Mouse (Mus musculus) small intestine, adult 2 months (tissue): ENCODE data around the gene Gm13277. TPM values are rescaled to one million over a fixed set of nuclear protein-coding genes. Genes with fewer than 3 reads are reported as not detected.
"Not testable (repeated sequence)": the region's sequence is repeated elsewhere in the genome, so short reads cannot be mapped to it uniquely, and the experiment has no call there.

Source experiments
- H3K27ac ChIP-seq: fragments of 200-500 bp; 2 replicates; pipeline ENCODE4 v1.5.1; 2012; ENCODE audit warnings: low read depth, low read length, control low read depth, inconsistent platforms; ENCODE audit not compliant: insufficient read depth
- H3K27me3 ChIP-seq: fragments of 200-500 bp; 2 replicates; pipeline ENCODE4 v1.6.1; 2012; ENCODE audit warnings: mild to moderate bottlenecking, moderate library complexity, low read length, inconsistent platforms; ENCODE audit not compliant: control insufficient read depth, insufficient read depth
- H3K36me3 ChIP-seq: fragments of 200-500 bp; 2 replicates; pipeline ENCODE4 v1.6.1; 2012; ENCODE audit warnings: mild to moderate bottlenecking, low read length, control low read depth, inconsistent platforms; ENCODE audit not compliant: control insufficient read depth, insufficient read depth
- H3K4me1 ChIP-seq: fragments of 200-500 bp; 2 replicates; pipeline ENCODE4 v1.6.1; 2012; ENCODE audit warnings: low read length, inconsistent platforms, mixed read lengths; ENCODE audit not compliant: control insufficient read depth, insufficient read depth, insufficient read length
- H3K4me3 ChIP-seq: fragments of 200-500 bp; 2 replicates; pipeline ENCODE4 v1.5.1; 2012; ENCODE audit warnings: low read depth, mild to moderate bottlenecking, control low read depth, inconsistent platforms, low read length, moderate library complexity
- CTCF ChIP-seq: fragments of 200-500 bp; IDR thresholded peaks from 2 replicates; pipeline ENCODE4 v1.5.1; 2012; ENCODE audit warnings: low read depth, mild to moderate bottlenecking, control low read depth, inconsistent platforms, low read length, moderate library complexity, mixed read lengths; ENCODE audit not compliant: insufficient replicate concordance, insufficient read length; ENCODE audit errors: extremely low read depth
- WGBS: fragments of 180-500 bp; shearing (Covaris S2); methylation state at CpG from one replicate; pipeline ENCODE4 v1.1.7; 2018; 5-methylcytosine and 5-hydroxymethylcytosine counted together
- polyA plus RNA-seq: library from polyadenylated mRNA; depleted of rRNA; stranded (reverse); fragments of >200 nt; gene quantifications from 2 replicates; pipeline ENCODE4 v1.2.3, GENCODE M21; 2012

Gene Gm13277
- polyA plus RNA-seq, 1 experiment = not detected

DNA sequence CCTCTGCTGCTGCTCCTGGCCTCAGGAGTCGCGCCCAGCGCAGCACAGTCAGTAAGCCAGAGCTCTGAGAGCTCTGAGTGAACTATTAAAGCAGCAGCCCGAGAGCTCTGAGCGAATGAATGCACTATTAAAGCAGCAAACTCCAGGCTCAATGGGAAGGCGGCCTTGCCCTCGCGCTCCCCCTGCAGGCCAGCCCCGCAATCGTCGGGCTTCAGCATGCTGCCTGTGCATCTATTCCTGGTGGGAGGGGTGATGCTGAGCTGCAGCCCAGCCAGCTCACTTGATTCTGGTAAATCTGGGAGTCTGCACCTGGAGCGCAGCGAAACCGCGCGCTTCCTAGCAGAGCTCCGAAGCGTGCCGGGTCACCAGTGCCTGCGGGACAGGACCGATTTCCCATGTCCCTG, 30.8 kb upstream of the Gm13277 start:
- peak; percentile 60 for TF ChIP-seq CTCF
- H3K4me1 ChIP-seq, H3K27me3 ChIP-seq, H3K36me3 ChIP-seq: not testable (repeated sequence)
- 0% methylated on average over 21 of the region's 21 CpGs for WGBS
- Histone ChIP-seq H3K4me3 (peak overlapping the region; percentile 75), H3K27ac (peak overlapping the region; percentile 83; the same call in 1 of the 2 replicates)

DNA sequence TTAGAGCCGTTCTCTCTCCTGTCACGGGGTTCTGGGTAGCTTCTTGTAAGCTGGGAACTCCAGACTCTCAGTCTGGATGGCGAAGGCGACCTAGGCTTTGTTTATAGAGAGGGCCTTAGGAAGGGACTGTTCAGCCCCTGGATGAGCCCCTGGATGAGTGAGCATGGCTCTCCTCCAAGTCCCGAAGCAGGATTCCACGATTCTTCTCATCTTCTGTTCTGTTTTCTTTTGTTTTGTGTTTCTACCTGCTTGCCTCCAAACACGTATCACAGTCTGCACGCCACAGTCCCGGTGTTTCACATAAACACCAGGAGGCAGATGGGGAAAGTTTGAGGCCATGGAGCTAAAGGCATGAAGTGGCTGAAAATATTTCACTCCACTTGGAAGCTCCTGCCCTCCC, 29.7 kb upstream of the Gm13277 start:
- H3K27ac ChIP-seq, H3K4me1 ChIP-seq, H3K36me3 ChIP-seq, H3K27me3 ChIP-seq, H3K4me3 ChIP-seq: not testable (repeated sequence)
- WGBS = 88% methylated on average over 9 of the region's 9 CpGs

DNA sequence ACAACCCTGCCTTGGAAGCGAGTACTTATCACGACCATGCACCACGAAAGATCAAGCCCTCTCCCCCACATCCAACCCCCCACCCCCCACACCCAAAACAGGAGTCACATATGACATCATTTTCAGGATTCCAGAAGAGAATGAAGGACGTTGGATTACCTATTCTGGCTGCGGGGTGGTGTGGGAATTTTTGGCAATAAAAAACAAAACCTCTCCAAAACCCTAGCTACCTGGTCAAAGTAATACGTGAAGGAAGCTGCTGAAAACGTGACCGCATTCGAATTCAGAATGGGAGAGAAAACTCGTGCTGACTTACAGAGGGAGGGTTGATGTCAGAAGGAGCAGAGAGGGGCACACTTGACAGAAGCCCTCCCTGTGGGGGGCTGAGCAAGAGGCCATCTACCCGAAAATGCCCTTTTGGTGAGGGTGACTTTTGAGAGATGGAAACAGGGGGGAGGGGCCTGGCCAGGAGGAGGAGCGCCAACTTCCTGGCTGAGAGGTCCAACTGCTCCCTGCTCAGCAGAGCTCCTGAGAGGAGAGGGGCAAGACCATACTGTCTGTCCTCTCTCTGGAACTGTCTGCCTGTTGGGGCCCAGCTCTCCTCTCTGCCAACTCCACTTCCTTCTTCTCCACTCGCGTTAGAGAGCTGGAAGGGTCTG, 28.7 kb upstream of the Gm13277 start, which contains the start of gene Gm13283:
Gene Gm13283 (plus strand): TSS at position 510 of the 659 bp plus-strand sequence.
- not testable (repeated sequence) for H3K27ac ChIP-seq, H3K4me1 ChIP-seq, H3K36me3 ChIP-seq, H3K27me3 ChIP-seq
- WGBS = 18% methylated on average over 12 of the region's 14 CpGs
- peak within 1 kb of the TSS; percentile 55 for H3K4me3 ChIP-seq

DNA sequence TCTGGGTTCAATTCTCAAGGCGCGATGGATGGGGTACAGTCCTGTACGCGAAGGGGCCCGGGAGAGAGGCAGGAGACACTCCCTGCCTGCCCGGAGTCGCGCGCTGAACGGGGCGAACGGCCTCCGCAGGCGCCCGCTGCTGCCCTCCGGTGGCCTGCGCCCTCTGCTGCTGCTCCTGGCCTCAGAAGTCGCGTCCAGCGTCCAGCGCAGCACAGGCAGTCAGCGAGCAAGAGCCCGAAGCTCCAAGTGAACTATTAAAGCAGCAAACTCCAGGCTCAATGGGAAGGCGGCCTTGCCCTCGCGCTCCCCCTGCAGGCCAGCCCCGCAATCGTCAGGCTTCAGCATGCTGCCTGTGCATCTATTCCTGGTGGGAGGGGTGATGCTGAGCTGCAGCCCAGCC, 28.0 kb upstream of the Gm13277 start:
- H3K36me3 ChIP-seq, H3K4me1 ChIP-seq, H3K27ac ChIP-seq, H3K27me3 ChIP-seq: not testable (repeated sequence)
- H3K4me3 ChIP-seq = peak overlapping the region; percentile 55
- TF ChIP-seq CTCF = 0 out of 2 replicates have a peak, but pooled peaks have one; percentile 17
- 0% methylated on average over 23 of the region's 28 CpGs for WGBS

DNA sequence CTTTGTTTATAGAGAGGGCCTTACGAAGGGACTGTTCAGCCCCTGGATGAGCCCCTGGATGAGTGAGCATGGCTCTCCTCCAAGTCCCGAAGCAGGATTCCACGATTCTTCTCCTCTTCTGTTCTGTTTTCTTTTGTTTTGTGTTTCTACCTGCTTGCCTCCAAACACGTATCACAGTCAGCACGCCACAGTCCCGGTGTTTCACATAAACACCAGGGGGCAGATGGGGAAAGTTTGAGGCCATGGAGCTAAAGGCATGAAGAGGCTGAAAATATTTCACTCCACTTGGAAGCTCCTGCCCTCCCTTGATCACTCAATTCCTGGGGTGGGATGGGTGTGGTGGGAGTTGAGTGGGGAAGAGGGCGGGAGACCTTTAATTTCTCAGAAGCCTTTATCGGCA, 26.7 kb upstream of the Gm13277 start:
- H3K27me3 ChIP-seq, H3K27ac ChIP-seq: not testable (repeated sequence)
- WGBS = 70% methylated on average over 6 of the region's 8 CpGs

DNA sequence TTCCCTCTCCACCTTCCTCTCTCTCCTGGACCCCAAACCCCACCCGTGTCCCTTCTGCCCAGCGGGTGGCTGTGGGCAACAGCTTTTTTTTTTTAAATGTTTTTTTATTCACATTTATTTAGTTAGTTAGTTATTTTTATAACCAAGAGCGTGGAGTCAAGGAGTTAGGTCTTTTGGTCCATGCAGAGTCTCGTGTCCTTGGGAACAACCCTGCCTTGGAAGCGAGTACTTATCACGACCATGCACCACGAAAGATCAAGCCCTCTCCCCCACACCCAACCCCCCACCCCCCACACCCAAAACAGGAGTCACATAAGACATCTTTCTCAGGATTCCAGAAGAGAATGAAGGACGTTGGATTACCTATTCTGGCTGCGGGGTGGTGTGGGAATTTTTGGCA, 26.1 kb upstream of the Gm13277 start:
- H3K36me3 ChIP-seq, H3K4me3 ChIP-seq, H3K27me3 ChIP-seq, H3K27ac ChIP-seq, H3K4me1 ChIP-seq: not testable (repeated sequence)
- 56% methylated on average over 9 of the region's 9 CpGs for WGBS

More for the DNA sequence above, 26.7 kb upstream of the Gm13277 start:
- H3K4me1 ChIP-seq, H3K36me3 ChIP-seq, H3K4me3 ChIP-seq: not testable (repeated sequence)

DNA sequence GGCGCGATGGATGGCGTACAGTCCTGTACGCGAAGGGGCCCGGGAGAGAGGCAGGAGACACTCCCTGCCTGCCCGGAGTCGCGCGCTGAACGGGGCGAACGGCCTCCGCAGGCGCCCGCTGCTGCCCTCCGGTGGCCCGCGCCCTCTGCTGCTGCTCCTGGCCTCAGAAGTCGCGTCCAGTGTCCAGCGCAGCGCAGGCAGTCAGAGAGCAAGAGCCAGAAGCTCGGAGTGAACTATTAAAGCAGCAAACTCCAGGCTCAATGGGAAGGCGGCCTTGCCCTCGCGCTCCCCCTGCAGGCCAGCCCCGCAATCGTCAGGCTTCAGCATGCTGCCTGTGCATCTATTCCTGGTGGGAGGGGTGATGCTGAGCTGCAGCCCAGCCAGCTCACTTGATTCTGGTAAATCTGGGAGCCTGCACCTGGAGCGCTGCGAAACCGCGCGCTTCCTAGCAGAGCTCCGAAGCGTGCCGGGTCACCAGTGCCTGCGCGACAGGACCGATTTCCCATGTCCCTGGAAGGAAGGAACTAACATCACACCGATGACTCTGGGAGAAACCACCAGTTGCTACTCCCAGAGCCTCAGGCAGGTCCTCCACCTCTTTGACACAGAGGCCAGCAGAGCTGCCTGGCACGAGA, 24.9 kb upstream of the Gm13277 start:
- peak overlapping the region; percentile 59 for H3K4me3 ChIP-seq
- H3K4me1 ChIP-seq, H3K27ac ChIP-seq, H3K27me3 ChIP-seq, H3K36me3 ChIP-seq: not testable (repeated sequence)
- WGBS = 4% methylated on average over 34 of the region's 42 CpGs
- peak; percentile 34; the same call in 1 of the 2 replicates for TF ChIP-seq CTCF

DNA sequence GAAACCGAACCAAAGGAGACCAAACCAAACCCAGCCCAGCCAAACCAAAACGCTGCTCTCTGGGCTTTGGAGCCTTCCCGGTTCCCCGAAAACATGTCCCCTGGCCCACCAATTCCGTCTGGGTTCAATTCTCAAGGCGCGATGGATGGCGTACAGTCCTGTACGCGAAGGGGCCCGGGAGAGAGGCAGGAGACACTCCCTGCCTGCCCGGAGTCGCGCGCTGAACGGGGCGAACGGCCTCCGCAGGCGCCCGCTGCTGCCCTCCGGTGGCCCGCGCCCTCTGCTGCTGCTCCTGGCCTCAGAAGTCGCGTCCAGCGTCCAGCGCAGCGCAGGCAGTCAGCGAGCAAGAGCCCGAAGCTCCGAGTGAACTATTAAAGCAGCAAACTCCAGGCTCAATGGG, 14.9 kb upstream of the Gm13277 start, which contains the start of gene Gm13290:
Gene Gm13290 (plus strand): TSS at position 301 of the 400 bp plus-strand sequence.
- not testable (repeated sequence) for H3K4me3 ChIP-seq, H3K27me3 ChIP-seq, H3K4me1 ChIP-seq, H3K27ac ChIP-seq, H3K36me3 ChIP-seq
- no CpG with 5 or more reads among the region's 32 CpGs for WGBS

DNA sequence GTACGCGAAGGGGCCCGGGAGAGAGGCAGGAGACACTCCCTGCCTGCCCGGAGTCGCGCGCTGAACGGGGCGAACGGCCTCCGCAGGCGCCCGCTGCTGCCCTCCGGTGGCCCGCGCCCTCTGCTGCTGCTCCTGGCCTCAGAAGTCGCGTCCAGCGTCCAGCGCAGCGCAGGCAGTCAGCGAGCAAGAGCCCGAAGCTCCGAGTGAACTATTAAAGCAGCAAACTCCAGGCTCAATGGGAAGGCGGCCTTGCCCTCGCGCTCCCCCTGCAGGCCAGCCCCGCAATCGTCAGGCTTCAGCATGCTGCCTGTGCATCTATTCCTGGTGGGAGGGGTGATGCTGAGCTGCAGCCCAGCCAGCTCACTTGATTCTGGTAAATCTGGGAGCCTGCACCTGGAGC, 11.8 kb upstream of the Gm13277 start, which contains the start of gene Gm13289:
Gene Gm13289 (plus strand): TSS at position 301 of the 400 bp plus-strand sequence.
- not testable (repeated sequence) for H3K27me3 ChIP-seq, H3K4me1 ChIP-seq, H3K36me3 ChIP-seq, H3K27ac ChIP-seq, H3K4me3 ChIP-seq
- no CpG with 5 or more reads among the region's 29 CpGs for WGBS

DNA sequence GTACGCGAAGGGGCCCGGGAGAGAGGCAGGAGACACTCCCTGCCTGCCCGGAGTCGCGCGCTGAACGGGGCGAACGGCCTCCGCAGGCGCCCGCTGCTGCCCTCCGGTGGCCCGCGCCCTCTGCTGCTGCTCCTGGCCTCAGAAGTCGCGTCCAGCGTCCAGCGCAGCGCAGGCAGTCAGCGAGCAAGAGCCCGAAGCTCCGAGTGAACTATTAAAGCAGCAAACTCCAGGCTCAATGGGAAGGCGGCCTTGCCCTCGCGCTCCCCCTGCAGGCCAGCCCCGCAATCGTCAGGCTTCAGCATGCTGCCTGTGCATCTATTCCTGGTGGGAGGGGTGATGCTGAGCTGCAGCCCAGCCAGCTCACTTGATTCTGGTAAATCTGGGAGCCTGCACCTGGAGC, 8.9 kb upstream of the Gm13277 start, which contains the start of gene Gm13272:
Gene Gm13272 (plus strand): TSS at position 301 of the 400 bp plus-strand sequence.
- H3K27ac ChIP-seq, H3K4me1 ChIP-seq, H3K4me3 ChIP-seq, H3K27me3 ChIP-seq, H3K36me3 ChIP-seq: not testable (repeated sequence)
- WGBS = no CpG with 5 or more reads among the region's 29 CpGs

DNA sequence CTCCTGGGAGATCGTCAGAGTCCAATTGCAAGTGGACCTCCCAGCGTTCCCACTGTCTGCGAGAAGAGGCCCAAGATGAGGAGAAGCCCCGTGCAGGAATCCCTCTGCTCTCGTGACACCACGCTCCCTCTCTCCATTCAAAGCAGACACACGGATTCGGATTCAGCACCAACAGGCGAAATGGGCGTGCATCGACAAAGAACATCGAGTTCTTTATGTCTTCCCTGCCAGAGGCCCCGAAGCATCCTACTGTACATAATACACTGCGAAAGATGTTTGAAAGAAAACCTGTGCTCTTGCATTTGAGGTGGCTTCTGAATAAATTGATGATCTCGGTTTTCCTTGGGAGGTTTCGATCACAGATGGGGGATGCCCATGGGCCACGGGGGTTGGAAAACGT, 8.1 kb upstream of the Gm13277 start:
- not testable (repeated sequence) for H3K36me3 ChIP-seq, H3K4me3 ChIP-seq, H3K4me1 ChIP-seq, H3K27ac ChIP-seq, H3K27me3 ChIP-seq
- whole genome bisulfite sequencing = 51% methylated on average over 16 of the region's 18 CpGs
